Mouse (Mus musculus) kidney, postnatal 10 days (tissue): Measurements from ENCODE around the gene Tmem80.
A peak's percentile ranks its signal among the peaks of the same experiment; 100 is the strongest.

ENCODE experiments used
- DNase-seq: peaks from one replicate; pipeline ENCODE4 v3.0.0; 2021; ENCODE audit warnings: mixed read lengths

Gene Tmem80

GRCm38 (mm10) chr7:141363106-141363751, 35.7 kb downstream of the Tmem80 start:
- DNase-seq: peak; percentile 85

DNA sequence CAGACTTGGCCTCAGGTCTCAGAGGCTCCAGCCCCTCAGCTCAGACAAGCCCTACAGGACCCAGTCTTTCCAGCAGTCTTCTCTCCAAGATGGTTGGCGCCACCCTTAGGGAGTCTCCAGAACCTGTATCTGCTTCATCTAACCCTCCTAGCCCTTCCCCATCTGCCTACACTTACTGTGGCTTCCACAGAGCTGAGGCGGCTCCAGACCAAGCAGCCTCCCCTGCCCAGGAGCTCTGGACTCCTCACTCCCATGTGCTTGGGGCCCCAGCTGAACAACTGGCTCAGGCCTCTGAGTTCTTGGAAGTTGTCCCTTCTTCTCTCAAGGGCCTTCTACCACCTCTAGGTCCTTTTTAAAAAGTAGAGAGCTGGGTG, 36.2 kb downstream of the Tmem80 start:
- no peak for DNase-seq

DNA sequence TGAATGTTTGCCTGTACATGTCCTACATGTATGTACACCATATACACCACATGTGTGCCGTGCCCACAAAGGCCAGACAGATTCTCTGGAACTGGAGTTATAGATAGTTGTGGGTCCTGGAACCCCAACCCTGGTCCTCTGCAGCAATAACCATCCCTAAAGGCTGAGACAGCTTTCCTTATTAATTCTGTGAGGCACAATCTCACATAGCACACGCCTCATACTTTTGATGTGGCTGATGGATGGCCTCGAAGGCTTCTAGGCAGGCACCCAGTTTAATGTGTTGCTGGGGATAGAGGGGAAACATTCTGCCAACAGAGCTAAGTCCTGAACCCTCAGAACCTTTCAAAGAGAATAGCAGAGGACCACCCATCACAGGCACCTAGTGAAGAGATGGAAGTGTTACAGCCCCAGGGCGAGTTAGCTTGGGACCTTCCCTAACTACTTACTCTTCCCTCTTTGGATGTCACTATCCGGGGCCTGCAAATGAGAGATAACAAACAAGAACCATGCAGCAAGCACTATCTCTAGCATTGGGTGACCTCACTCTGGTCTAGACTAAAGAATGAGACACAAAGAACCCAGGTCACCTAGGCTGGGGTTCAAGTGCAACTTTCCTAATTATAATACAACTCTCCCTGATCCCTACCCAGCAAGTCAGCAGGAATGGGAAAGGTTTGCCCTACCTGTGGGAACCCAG, 37.0 kb downstream of the Tmem80 start:
- DNase-seq: no peak

DNA sequence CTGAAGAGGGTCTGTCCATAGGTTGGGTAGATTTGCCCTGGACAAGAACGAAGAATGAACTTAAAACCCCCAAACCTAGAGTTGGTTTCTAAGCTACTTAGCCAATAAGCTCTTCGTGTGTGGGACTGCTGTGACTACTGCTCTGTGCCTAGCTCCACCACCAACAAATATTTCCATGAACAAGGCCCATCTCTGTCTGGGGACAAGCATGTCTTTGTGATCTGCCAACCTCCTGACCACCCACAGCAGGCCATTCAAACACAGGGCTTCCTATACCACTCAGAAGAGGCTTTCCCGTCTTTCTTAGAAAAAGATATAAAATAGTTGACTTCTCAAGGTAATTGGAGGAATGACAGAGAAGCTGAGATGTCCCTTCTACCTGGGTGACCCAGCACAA, 37.5 kb downstream of the Tmem80 start:
- DNase-seq: no peak

- DNase-seq: no peak
Observed at GRCm38 (mm10) chr7:141367358-141367757, 39.8 kb downstream of the Tmem80 start.

DNA sequence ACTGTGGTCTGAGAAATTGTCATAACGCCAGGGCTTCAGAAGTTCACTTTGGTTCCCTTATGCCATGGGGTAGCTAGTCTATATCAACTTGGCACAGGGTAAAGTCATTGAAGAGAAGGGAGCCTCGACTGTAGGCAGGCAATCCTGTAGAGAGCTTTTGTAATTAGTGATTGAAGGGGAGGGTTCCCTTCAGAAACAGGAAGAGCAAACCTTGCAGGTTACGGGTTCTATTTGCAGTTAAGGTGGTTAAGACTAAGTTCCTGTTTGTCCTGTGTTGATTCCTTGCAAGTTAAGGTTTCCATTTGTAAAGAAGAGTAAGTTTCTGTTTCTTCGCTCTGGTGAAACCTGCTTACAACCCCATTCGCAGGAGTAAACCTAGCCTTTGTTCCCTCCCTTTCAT, 42.4 kb downstream of the Tmem80 start:
- DNase-seq: no peak

GRCm38 (mm10) chr7:141371942-141372595, 44.5 kb downstream of the Tmem80 start:
- no peak for DNase-seq

DNA sequence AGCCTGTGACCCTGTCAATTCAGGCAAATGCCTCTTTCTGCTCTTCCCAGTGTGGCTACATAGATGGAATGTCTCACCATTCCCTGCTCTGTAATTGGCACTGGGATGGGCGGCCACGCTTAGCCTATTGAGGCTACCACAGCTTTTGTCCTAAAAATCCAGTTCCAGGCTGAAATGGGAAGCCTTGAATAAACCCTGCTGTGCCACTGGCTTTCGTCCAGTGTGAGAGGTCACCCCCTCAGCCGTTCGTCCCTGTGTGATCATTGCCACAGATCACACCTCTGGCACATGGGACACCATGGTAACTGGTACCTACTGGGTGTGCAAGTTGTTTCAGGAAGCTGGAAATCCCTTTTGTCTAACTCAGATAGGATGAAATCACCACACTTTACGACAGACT, 46.1 kb downstream of the Tmem80 start:
- DNase-seq: no peak

DNA sequence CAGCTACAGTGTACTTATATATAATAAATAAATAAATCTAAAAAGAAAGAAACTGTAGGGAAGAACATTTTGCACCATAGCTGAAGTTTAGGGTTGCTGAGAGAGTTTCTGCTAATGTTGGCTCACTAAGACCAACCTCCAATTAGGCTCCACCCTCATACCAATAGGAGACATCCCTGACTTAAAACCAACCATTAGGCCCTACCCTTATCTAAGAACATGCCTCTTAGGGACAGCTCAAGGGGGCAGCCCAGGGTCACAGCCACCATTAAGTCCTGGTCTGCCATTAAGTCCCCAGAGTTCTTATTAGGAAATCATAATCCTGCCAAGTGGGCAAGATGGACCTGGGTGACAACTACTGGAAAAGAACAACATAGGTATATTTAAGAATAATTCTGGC, 46.9 kb downstream of the Tmem80 start:
- DNase-seq: no peak

DNA sequence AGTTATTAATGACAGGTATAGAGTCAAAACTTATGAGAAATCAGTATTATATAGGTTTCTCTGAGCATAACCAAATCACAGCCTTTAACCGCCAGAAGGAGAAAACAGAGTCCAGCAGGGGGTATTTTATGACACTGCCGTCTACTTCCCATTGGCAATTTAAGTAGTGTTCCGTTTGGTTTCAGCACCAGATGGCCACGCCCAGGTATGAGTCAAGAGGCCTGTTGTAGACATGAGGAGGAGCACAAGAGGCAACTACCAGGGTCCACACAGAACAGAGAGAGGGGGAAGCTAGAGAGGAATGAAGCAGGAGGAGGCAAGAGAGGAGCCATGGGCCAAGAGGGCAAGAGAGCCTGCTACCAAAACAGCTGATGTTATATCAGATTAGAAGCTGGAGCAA, 52.0 kb downstream of the Tmem80 start:
- no peak for DNase-seq

GRCm38 (mm10) chr7:141381068-141381835, 53.7 kb downstream of the Tmem80 start:
- no peak for DNase-seq
